Mouse (Mus musculus) adrenal gland, adult 2 months (tissue): ENCODE measurements at regions not wholly inside any gene's neighbourhood (a gene's known extent, or its start where the extent isn't known, plus 50 kb on each side); places are given as distances from the start of the nearest gene placed in this dataset.

Experiments
- DNase-seq: peaks from one replicate; pipeline ENCODE4 v3.0.0; 2021

GRCm38 (mm10) chr9:68254218-68254617, 399.4 kb upstream of the Rora start:
- no peak for DNase-seq

- no peak for DNase-seq
These were observed 385.0 kb upstream of the Rora start for GRCm38 (mm10) chr9:68268551-68268950.

- peak; percentile 5 for DNase-seq
These were observed 351.2 kb upstream of the Rora start for GRCm38 (mm10) chr9:68302232-68302925.

GRCm38 (mm10) chr9:68330721-68331120, 322.9 kb upstream of the Rora start:
- no peak for DNase-seq

- peak; percentile 86 for DNase-seq
These were observed 312.7 kb upstream of the Rora start for GRCm38 (mm10) chr9:68340921-68341320.

- DNase-seq: peak; percentile 8
These were observed 312.1 kb upstream of the Rora start for GRCm38 (mm10) chr9:68341511-68341910.

GRCm38 (mm10) chr9:68347426-68347825, 306.2 kb upstream of the Rora start:
- DNase-seq: no peak

GRCm38 (mm10) chr9:68351466-68351865, 302.1 kb upstream of the Rora start:
- no peak for DNase-seq

GRCm38 (mm10) chr9:68354470-68354869, 299.1 kb upstream of the Rora start:
- no peak for DNase-seq

GRCm38 (mm10) chr9:68356078-68356477, 297.5 kb upstream of the Rora start:
- no peak for DNase-seq

GRCm38 (mm10) chr9:68357231-68357630, 296.4 kb upstream of the Rora start:
- no peak for DNase-seq

GRCm38 (mm10) chr9:68366973-68367372, 286.6 kb upstream of the Rora start:
- DNase-seq: no peak

GRCm38 (mm10) chr9:68367556-68367955, 286.0 kb upstream of the Rora start:
- peak; percentile 72 for DNase-seq

GRCm38 (mm10) chr9:68372726-68373125, 280.9 kb upstream of the Rora start:
- no peak for DNase-seq

- DNase-seq: peak; percentile 24
These were observed 277.4 kb upstream of the Rora start for GRCm38 (mm10) chr9:68376222-68376621.

- no peak for DNase-seq
These were observed 271.7 kb upstream of the Rora start for GRCm38 (mm10) chr9:68381871-68382270.

GRCm38 (mm10) chr9:68400930-68401329, 252.7 kb upstream of the Rora start:
- DNase-seq: no peak

GRCm38 (mm10) chr9:68402176-68402845, 251.3 kb upstream of the Rora start:
- DNase-seq: no peak

- peak; percentile 82 for DNase-seq
These were observed 250.6 kb upstream of the Rora start for GRCm38 (mm10) chr9:68402981-68403380.

GRCm38 (mm10) chr9:68403516-68403915, 250.1 kb upstream of the Rora start:
- DNase-seq: no peak

GRCm38 (mm10) chr9:68409786-68410185, 243.8 kb upstream of the Rora start:
- peak; percentile 86 for DNase-seq

GRCm38 (mm10) chr9:68426286-68426685, 227.3 kb upstream of the Rora start:
- peak; percentile 56 for DNase-seq

GRCm38 (mm10) chr9:68462755-68463154, 190.8 kb upstream of the Rora start:
- DNase-seq: no peak
